Mouse (Mus musculus) C2C12 (cell line): Measurements from ENCODE around the gene Impdh1. TPM values are rescaled to one million over a fixed set of nuclear protein-coding genes. Genes with fewer than 3 reads are reported as not detected.
"Not testable (repeated sequence)": the region's sequence is repeated elsewhere in the genome, so short reads cannot be mapped to it uniquely, and the experiment has no call there.

Source experiments
- H3K27me3 ChIP-seq: one replicate; pipeline ENCODE4 v1.6.1; 2011; ENCODE audit not compliant: control insufficient read depth, insufficient read depth, insufficient read length
- H3K36me3 ChIP-seq: one replicate; pipeline ENCODE4 v1.6.1; 2011; ENCODE audit not compliant: control insufficient read depth, insufficient read depth
- H3K4me3 ChIP-seq: one replicate; pipeline ENCODE4 v1.5.1; 2011; ENCODE audit warnings: mild to moderate bottlenecking, control low read depth; ENCODE audit not compliant: poor library complexity, insufficient read depth, severe bottlenecking
- H3K79me2 ChIP-seq: one replicate; pipeline ENCODE4 v1.6.1; 2011; ENCODE audit not compliant: control insufficient read depth, insufficient read depth
- H3K79me3 ChIP-seq: one replicate; pipeline ENCODE4 v1.6.1; 2011; ENCODE audit warnings: low read depth, control low read depth
- H3ac ChIP-seq: one replicate; pipeline ENCODE3; 2011; ENCODE audit warnings: low read depth; ENCODE audit not compliant: control insufficient read depth, insufficient read length
- CEBPB ChIP-seq: IDR thresholded peaks from one replicate; pipeline ENCODE4 v1.6.1; 2011; ENCODE audit warnings: low read depth, mild to moderate bottlenecking, control low read depth, moderate library complexity
- CTCF ChIP-seq: IDR thresholded peaks from one replicate; pipeline ENCODE4 v1.5.1; 2011; ENCODE audit not compliant: control insufficient read depth, insufficient read depth, insufficient read length
- FOSL1 ChIP-seq: IDR thresholded peaks from one replicate; pipeline ENCODE4 v1.8.0; 2011; ENCODE audit warnings: mild to moderate bottlenecking, low read length; ENCODE audit not compliant: poor library complexity, insufficient read depth, severe bottlenecking
- MAX ChIP-seq: IDR thresholded peaks from one replicate; pipeline ENCODE4 v1.6.1; 2011; ENCODE audit warnings: mild to moderate bottlenecking, control low read depth
- MYOD1 ChIP-seq: IDR thresholded peaks from one replicate; pipeline ENCODE4 v1.6.1; 2011; ENCODE audit warnings: low read depth; ENCODE audit not compliant: control insufficient read depth, insufficient read length
- MYOG ChIP-seq: IDR thresholded peaks from one replicate; pipeline ENCODE4 v1.6.1; 2011; ENCODE audit not compliant: control insufficient read depth, insufficient read length; ENCODE audit errors: extremely low read depth
- USF1 ChIP-seq: IDR thresholded peaks from one replicate; pipeline ENCODE4 v1.6.1; 2011; ENCODE audit warnings: low read depth, mild to moderate bottlenecking, control low read depth, moderate library complexity
- microRNA-seq: library from miRNA; unstranded; fragments of <30 nt; microRNA quantifications from one replicate; pipeline ENCODE4, GENCODE M21; 2019; ENCODE audit warnings: borderline microRNAs expressed
- polyA plus RNA-seq: library from polyadenylated mRNA; unstranded; fragments of >200 nt; fragmentation: generic; extraction: Trizol; gene quantifications from one replicate; pipeline ENCODE4 v1.2.1, GENCODE M21; 2012; ENCODE audit warnings: missing spikeins

Impdh1 gene
- polyA plus RNA-seq, 1 experiment, result 65.9 TPM

GRCm38 (mm10) chr6:29166196-29166595, 50.0 kb downstream of the Impdh1 start:
- Histone ChIP-seq H3K79me2 (peaks cover 33% of the 10 kb centered on the region), H3K4me3 (no peak overlapping the region), H3K79me3 (peaks cover 29% of the 10 kb centered on the region), H3K36me3 (no peaks in the 10 kb centered on the region), H3K27me3 (peaks cover 24% of the 10 kb centered on the region), H3ac (no peak overlapping the region)
- TF ChIP-seq CTCF (no peak), USF1 (no peak), MAX (no peak), MYOG (no peak), CEBPB (no peak), MYOD1 (no peak), FOSL1 (no peak)

- Histone ChIP-seq H3K4me3 (peak within 1 kb of the TSS; percentile 95), H3K79me2 (peaks cover 49% of the 10 kb centered on the region), H3K36me3 (peaks cover 9% of the 10 kb centered on the region), H3K79me3 (peaks cover 39% of the 10 kb centered on the region), H3ac (peak within 1 kb of the TSS; percentile 76), H3K27me3 (peaks cover 10% of the 10 kb centered on the region)
- TF ChIP-seq MAX, result peak; percentile 55
- TF ChIP-seq MYOD1, result no peak
- TF ChIP-seq USF1, result no peak
- TF ChIP-seq CEBPB, result no peak
- TF ChIP-seq MYOG, result no peak
Observed at GRCm38 (mm10) chr6:29164314-29165244, 51.6 kb downstream of the Impdh1 start, which contains the start of gene Rbm28. TSS of gene Rbm28 (minus strand) at chr6:29165006.

DNA sequence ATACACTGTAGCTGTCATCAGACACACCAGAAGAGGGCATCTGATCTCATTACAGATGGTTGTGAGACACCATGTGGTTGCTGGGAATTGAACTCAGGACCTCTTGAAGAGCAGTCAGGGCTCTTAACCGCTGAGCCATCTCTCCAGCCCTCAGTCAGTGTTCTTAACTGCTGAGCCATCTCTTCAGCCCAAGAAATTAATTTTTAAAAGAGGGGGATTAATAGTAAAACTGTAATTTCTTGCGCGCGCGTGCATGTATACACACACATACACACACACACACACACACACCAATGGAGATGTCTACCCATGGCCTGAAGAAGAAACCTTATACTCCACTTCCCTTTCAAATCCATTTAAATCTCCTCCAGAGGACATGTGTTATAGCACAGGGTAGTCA, 54.9 kb downstream of the Impdh1 start:
- H3K27me3 ChIP-seq, H3ac ChIP-seq, H3K4me3 ChIP-seq: not testable (repeated sequence)
- H3K79me2 ChIP-seq, result peaks cover 51% of the 10 kb centered on the region
- peaks cover 41% of the 10 kb centered on the region for H3K36me3 ChIP-seq
- H3K79me3 ChIP-seq, result peaks cover 39% of the 10 kb centered on the region

GRCm38 (mm10) chr6:29160786-29161185, 55.4 kb downstream of the Impdh1 start:
- peaks cover 39% of the 10 kb centered on the region for H3K79me3 ChIP-seq
- H3K36me3 ChIP-seq, result peaks cover 46% of the 10 kb centered on the region
- no peak overlapping the region for H3ac ChIP-seq
- H3K79me2 ChIP-seq, result peaks cover 51% of the 10 kb centered on the region
- no peaks in the 10 kb centered on the region for H3K27me3 ChIP-seq
- TF ChIP-seq CTCF (no peak), FOSL1 (no peak)
- H3K4me3 ChIP-seq, result no peak overlapping the region

GRCm38 (mm10) chr6:29156326-29156725, 59.8 kb downstream of the Impdh1 start:
- Histone ChIP-seq H3K27me3 (no peaks in the 10 kb centered on the region), H3K4me3 (no peak overlapping the region), H3K36me3 (peaks cover 80% of the 10 kb centered on the region)

More at GRCm38 (mm10) chr6:29156326-29156725, 59.8 kb downstream of the Impdh1 start:
- no peak for TF ChIP-seq CEBPB
- Histone ChIP-seq H3K79me3 (peaks cover 11% of the 10 kb centered on the region), H3K79me2 (peaks cover 19% of the 10 kb centered on the region), H3ac (no peak overlapping the region)

Small RNA genes lying within 50 kb of the gene (microRNA-seq; reads per million reads assigned to microRNA genes)
- gene Gm24303, result not detected

Other genes starting within 250 kb of the Impdh1 start
- not detected for gene Lep, start 156.1 kb downstream of the Impdh1 start, polyA plus RNA-seq
- 18.2 TPM for gene Rbm28, start 51.4 kb downstream of the Impdh1 start, polyA plus RNA-seq
- 0.09 TPM for gene Prrt4, start 36.8 kb downstream of the Impdh1 start, polyA plus RNA-seq
- 33.9 TPM for gene Hilpda, start 56.1 kb upstream of the Impdh1 start, polyA plus RNA-seq
- gene Fam71f2, start 63.2 kb upstream of the Impdh1 start, polyA plus RNA-seq, result 0.19 TPM
- 0.22 TPM for gene Fam71f1, start 102.8 kb upstream of the Impdh1 start, polyA plus RNA-seq
- gene Calu, start 131.7 kb upstream of the Impdh1 start, polyA plus RNA-seq, result 169 TPM
- 0.06 TPM for gene Opn1sw, start 172.1 kb upstream of the Impdh1 start, polyA plus RNA-seq
- 8.1 TPM for gene Ccdc136, start 179.9 kb upstream of the Impdh1 start, polyA plus RNA-seq
- gene Flnc, start 216.9 kb upstream of the Impdh1 start, polyA plus RNA-seq, result 51.0 TPM